Mouse (Mus musculus) liver (tissue): Measurements from ENCODE around the gene Mthfd1.
"Not testable (repeated sequence)": the region's sequence is repeated elsewhere in the genome, so short reads cannot be mapped to it uniquely, and the experiment has no call there.

Experiments used
- DNase-seq: peaks from one replicate; pipeline ENCODE4 v3.0.0-alpha.2; 2020; ENCODE audit warnings: mixed read lengths

The Mthfd1 gene

GRCm38 (mm10) chr12:76254725-76255498 is at the start of gene Mthfd1:
Mthfd1 (plus strand) TSS chr12:76255298.
- peak; percentile 95 for DNase-seq

- DNase-seq, result no peak
Observed at GRCm38 (mm10) chr12:76209429-76209974, 45.6 kb upstream of the Mthfd1 start.

GRCm38 (mm10) chr12:76215121-76215520 is 40.0 kb upstream of the Mthfd1 start:
- DNase-seq, result no peak

- no peak for DNase-seq
Observed at GRCm38 (mm10) chr12:76216716-76217115, 38.4 kb upstream of the Mthfd1 start.

- DNase-seq, result not testable (repeated sequence)
Observed at GRCm38 (mm10) chr12:76222104-76222503, 33.0 kb upstream of the Mthfd1 start.

- DNase-seq, result no peak
Observed at GRCm38 (mm10) chr12:76230644-76231043, 24.5 kb upstream of the Mthfd1 start.

- DNase-seq, result no peak
Observed at GRCm38 (mm10) chr12:76235253-76235652, 19.8 kb upstream of the Mthfd1 start.

GRCm38 (mm10) chr12:76239145-76239838 is 15.8 kb upstream of the Mthfd1 start:
- peak; percentile 55 for DNase-seq

GRCm38 (mm10) chr12:76239839-76240571 is 15.1 kb upstream of the Mthfd1 start:
- DNase-seq, result no peak

- no peak for DNase-seq
Observed at GRCm38 (mm10) chr12:76240670-76241069, 14.4 kb upstream of the Mthfd1 start.

- peak; percentile 31 for DNase-seq
Observed at GRCm38 (mm10) chr12:76241084-76241483, 14.0 kb upstream of the Mthfd1 start.

- DNase-seq, result peak; percentile 50
Observed at GRCm38 (mm10) chr12:76241833-76242232, 13.3 kb upstream of the Mthfd1 start.

GRCm38 (mm10) chr12:76244981-76245380 is 10.1 kb upstream of the Mthfd1 start:
- no peak for DNase-seq

- DNase-seq, result no peak
Observed at GRCm38 (mm10) chr12:76246646-76247045, 8.5 kb upstream of the Mthfd1 start, which contains the start of gene Tex21. Tex21 (minus strand) TSS chr12:76246746.

- no peak for DNase-seq
Observed at GRCm38 (mm10) chr12:76253090-76253489, 2.0 kb upstream of the Mthfd1 start.

- no peak for DNase-seq
Observed at GRCm38 (mm10) chr12:76253591-76253990, 1.5 kb upstream of the Mthfd1 start.

- no peak for DNase-seq
Observed at GRCm38 (mm10) chr12:76253991-76254390, 1.1 kb upstream of the Mthfd1 start.

- no peak for DNase-seq
Observed at GRCm38 (mm10) chr12:76255499-76255875, 389 bp downstream of the Mthfd1 start.

GRCm38 (mm10) chr12:76256114-76256843 is 1.2 kb downstream of the Mthfd1 start:
- DNase-seq, result peak; percentile 45

- no peak for DNase-seq
Observed at GRCm38 (mm10) chr12:76260673-76261072, 5.6 kb downstream of the Mthfd1 start.

GRCm38 (mm10) chr12:76261556-76261955 is 6.5 kb downstream of the Mthfd1 start:
- no peak for DNase-seq

GRCm38 (mm10) chr12:76262918-76263317 is 7.8 kb downstream of the Mthfd1 start:
- DNase-seq, result no peak
